Mouse (Mus musculus): Measurements from ENCODE around the gene Rps13.
A peak's percentile ranks its signal among the peaks of the same experiment; 100 is the strongest.
"Not testable (repeated sequence)": the region's sequence is repeated elsewhere in the genome, so short reads cannot be mapped to it uniquely, and the experiment has no call there.

The Rps13 gene

DNA sequence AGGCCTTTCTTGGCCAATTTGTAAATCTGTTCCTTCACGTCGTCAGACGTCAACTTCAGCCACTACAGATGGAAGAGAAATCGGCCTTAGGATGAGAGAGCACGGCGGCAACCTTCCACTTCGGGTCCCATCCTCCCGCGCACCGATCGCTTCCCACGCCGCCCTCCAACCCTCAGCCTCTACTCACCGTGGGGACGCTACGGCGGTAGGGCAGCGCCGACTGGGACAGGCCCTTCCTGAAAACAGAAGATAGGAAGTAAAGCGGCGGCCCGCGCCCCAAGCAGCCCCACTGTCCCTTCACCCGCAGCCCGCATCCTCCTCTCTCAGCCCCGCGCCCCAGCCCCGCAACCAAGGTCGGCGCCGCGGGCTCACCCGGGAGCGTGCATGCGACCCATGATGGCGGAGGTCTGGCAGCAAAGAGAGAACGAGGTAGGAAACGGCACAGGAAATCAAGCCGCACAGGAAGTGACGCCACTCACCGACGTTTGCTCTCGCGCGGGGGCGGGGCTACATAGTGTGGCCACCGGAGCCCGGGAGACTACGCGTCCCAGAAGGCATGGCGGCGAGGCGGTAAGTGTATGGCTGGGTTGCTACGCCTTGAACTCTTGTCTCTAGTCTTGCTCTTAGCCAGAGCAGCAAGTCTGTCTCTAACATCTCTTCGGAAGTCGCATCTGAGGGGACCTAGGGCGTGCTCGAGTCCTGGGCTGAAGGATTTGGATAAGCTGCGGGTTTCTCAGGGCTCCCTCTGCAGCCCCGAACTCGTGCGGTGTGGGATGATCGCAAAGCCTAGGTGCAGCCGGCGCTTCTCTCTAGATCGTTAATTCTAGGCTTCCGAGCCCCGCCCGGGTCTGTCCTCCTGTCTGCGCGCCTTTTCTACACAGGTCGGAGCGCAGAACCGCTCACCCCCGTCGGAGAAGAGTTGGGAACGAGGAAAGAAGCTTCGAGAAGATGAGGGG lies at the start of gene Rps13:
Gene Rps13 (minus strand): TSS at position 483 of the 956 bp plus-strand sequence.
- DNase-seq (ENCODE audit: low spot score in 2 of 2): peak; percentile 98 to 100

DNA sequence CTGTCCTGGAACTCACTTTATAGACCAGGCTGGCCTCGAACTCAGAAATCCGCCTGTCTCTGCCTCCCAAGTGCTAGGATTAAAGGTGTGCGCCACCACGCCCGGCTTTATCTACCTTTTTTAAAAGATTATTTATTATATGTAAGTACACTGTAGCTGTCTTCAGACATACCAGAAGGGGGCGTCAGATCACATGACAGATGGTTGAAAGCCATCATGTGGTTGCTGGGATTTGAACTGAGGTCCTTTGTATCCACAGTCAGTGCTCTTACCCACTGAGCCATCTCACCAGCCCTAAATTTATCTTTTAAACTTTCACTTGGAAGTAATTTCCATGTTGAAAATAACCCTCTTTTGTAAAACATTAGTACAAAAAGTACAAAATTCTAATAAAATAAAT lies 45.2 kb upstream of the Rps13 start:
- DNase-seq (ENCODE audit: low spot score in 2 of 2): not testable (repeated sequence)

DNA sequence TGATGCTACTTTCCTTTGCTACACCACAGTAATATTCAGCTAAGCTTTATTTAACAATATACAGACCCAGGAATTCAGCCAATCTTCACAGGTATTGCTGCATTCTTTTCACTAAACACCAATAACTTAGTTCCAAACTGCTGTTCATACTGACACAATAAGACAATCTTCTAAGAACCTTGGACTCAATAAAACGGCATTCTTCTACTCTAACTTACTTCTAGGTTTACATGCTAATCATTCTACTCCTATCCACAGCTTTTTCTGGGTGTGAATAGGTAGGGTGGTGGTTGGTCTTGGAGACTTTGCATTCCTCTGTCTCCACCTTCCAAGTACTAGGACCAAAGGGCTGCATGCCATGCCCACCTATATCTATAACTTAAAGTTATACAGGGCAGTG lies 40.3 kb upstream of the Rps13 start:
- DNase-seq (ENCODE audit: low spot score in 2 of 2): no peak

GRCm38 (mm10) chr7:116336226-116336625 lies 2.2 kb upstream of the Rps13 start:
- peak; percentile 54 to 65 for DNase-seq (ENCODE audit: low spot score in 2 of 2)

GRCm38 (mm10) chr7:116335133-116335532 lies 1.1 kb upstream of the Rps13 start:
- DNase-seq (ENCODE audit: low spot score in 2 of 2): no peak

GRCm38 (mm10) chr7:116334669-116335038 lies 659 bp upstream of the Rps13 start:
- DNase-seq (ENCODE audit: low spot score in 2 of 2): no peak

DNA sequence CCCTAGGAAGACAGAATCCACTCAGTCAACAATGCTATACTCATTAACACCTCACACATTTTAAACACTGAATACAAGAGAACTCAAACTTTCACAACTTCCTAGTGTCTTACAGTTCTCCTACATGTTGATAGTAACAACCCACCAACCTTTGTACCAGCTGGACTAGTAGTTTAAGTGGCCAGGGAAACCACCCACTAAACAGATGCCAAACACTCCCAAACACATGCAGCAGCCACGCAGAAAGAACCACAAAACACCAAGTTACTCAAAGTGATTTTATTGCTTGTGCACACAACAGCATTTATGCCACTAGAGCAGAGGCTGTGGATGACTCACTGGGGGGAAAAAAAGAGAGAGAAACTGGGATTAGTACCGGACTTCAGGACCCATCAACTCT lies 2.7 kb downstream of the Rps13 start:
- peak; percentile 41 to 47 for DNase-seq (ENCODE audit: low spot score in 2 of 2)

DNA sequence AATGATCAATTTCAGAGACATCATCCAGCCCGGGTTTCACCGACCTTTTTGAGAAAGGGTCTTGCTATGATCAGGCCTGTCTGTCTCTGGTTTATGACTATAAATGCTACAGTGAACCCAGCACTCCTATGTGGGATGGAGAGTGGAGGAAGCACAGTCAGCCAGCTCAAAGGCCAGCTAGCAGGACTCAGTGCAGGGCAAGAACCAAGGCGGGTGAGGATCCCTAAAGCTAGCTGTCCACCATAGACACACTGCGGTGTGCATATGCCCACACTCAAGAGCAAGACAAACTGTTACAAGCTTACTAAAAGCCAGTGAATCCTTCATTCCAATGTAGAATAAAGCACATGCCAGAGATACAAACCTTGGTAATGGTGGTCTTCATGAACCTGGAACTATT lies 4.1 kb downstream of the Rps13 start:
- DNase-seq (ENCODE audit: low spot score in 2 of 2): no peak

DNA sequence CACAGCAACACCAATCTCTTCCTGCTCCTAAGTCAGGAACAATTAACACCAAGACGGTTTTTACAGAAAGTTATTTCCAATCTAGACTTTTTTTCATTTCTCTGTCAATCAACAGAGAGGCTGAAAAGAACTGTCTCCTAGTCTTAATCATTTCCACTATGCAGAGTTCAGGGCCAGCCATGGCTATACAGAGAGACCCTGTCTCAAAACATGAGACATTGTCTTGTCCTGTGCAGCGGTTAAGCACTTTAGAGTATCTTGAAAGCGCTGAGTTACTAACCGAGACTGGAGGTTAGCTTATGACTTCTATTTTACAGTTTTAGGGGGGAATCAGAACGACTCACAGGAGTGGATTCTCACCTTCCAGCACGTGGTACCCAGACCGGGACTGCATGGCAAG lies 5.2 kb downstream of the Rps13 start:
- no peak for DNase-seq (ENCODE audit: low spot score in 2 of 2)

GRCm38 (mm10) chr7:116327901-116328300 lies 6.1 kb downstream of the Rps13 start:
- DNase-seq (ENCODE audit: low spot score in 2 of 2): no peak

DNA sequence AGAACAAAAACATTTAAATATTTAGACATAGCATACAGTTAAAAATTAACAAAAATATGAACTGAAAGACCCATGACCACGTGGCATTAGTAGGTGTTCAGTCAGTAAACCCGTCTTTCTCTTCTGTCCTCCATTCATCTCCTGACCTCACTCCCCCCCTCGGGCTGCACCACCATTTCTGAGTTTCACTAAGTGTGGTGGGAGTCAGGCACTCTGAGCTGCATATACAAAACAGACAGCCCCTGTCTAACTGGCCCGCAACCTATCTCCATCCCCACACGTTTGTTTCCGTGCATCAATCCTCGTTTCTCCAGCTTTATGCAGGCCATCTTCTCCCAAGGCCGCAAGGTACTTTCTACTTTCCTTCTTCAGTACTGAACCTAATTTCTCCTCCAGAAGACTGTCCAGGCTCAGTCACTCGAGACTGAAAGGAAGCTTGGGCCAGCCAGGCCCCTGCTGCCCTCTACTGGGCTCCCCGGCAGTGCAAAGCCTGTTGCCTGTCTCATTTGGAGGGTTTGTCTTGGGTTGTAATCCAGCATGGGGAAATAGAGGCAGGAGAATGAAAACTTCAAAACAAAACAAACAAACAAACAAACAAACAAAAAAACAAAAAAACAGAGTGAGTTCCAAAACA lies 10.5 kb downstream of the Rps13 start:
- DNase-seq (ENCODE audit: low spot score in 2 of 2): peak; percentile 66 to 71

DNA sequence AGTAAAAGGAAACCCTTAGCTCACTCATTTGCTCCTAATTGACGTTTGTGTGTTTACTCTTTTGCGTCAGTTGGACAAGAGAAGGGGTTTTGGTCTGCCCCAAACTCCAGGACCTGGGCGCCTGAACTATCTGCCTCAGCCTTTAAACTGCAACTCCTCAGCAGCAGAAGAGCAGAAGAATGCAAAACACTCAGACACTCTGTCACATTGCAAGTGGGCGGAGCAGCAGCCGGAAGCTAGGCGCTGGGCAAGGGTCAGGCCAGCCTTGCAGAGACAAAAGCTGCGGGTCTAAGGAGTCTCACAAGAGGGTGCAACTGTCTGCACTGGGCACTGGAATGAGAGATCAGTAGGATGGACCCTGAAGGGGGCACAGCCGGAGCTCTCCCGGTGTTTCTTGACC lies 24.5 kb downstream of the Rps13 start:
- DNase-seq (ENCODE audit: low spot score in 2 of 2): no peak

GRCm38 (mm10) chr7:116308632-116308991 lies 25.4 kb downstream of the Rps13 start:
- DNase-seq (ENCODE audit: low spot score in 2 of 2): no peak

DNA sequence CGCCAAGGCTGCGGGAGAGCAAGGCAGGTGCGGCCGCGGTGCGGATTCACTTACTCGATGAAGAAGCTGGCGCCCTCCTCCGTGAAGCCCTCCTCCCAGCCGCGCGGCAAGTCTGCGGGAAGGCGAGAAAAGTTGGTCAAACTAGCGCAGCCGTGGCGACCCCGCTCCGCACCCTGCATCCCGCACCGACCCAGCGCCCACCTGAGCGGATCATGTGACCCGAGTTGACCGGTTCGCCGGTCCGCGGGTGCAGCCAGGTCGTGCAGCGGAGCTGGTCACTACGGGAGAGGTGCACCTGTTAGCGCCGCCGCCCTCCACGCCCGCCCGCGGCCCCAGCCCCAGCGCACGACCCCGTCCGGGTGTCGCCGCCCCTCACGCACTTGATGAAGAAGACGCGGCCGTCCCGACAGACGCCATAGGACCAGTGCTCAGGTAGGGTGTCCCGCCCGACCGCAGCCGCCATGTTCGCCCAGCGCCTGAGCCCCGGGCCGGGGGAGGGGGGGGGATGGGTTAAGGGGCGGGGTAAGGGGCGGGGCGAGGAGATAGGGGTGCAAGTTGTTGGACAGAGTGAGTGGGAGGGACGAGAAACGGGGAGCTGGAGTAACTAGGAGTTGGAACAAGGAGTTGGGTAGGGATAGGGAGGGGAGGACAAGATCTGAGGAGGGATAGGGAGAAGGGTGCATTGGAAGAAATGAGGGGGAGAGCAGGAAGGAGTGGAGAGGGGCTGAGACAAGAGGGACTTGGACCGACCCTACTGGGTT lies 25.9 kb downstream of the Rps13 start, which contains the start of gene Plekha7:
Gene Plekha7 (minus strand): TSS at position 506 of the 761 bp plus-strand sequence.
- DNase-seq (ENCODE audit: low spot score in 2 of 2): no peak

GRCm38 (mm10) chr7:116307099-116307870 lies 26.7 kb downstream of the Rps13 start:
- DNase-seq (ENCODE audit: low spot score in 2 of 2): peak; percentile 22 to 42

DNA sequence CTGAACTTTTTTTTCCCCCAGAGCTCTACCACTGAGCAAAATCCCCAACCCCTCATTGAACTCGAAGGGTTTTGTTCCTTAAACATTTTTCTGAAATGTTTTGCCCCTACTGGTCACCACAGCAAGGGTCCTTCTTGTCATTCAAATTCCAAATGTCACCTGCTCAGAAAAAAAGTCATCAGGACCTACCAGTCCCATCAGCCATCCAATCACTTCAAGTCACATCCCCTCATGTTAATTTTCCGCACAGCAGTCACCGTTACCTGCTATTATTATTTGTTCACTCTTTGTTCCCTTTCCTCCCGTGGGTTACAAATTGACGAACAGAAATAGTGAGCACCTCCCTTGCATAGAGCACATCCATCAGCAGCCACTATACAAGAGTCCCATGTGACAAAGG lies 27.4 kb downstream of the Rps13 start:
- no peak for DNase-seq (ENCODE audit: low spot score in 2 of 2)

GRCm38 (mm10) chr7:116301661-116302311 lies 32.2 kb downstream of the Rps13 start:
- no peak for DNase-seq (ENCODE audit: low spot score in 2 of 2)

- DNase-seq (ENCODE audit: low spot score in 2 of 2): no peak
Measured at GRCm38 (mm10) chr7:116301144-116301543, 32.9 kb downstream of the Rps13 start.

DNA sequence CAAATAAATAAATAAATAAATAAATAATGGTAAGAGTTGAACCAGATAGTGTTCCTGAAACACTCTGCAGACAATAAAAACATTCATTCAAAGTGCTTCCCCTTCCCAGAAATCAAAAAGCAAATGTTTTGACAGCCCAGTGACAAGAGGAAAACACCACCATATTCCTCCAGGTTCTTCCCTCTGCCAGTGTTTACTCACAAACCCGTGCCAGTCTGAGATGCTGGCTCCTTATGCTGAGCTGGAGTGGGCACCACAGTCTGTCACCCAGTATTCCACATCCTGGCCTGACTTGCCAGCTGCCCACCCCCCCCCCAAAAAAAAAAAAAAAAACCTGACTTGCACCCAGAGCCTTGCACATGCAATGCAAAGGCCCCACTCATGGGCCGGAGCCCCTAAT lies 35.1 kb downstream of the Rps13 start:
- DNase-seq (ENCODE audit: low spot score in 2 of 2): no peak

GRCm38 (mm10) chr7:116298389-116298788 lies 35.6 kb downstream of the Rps13 start:
- no peak for DNase-seq (ENCODE audit: low spot score in 2 of 2)

GRCm38 (mm10) chr7:116294961-116295360 lies 39.0 kb downstream of the Rps13 start:
- DNase-seq (ENCODE audit: low spot score in 2 of 2): no peak
